16 mouse cellular contexts compared by ENCODE assay signal in genomic region chr17:30137115-30137514, GRCm38 (mm10).
DNase-seq lines count a peak whose midpoint lies in the region; ATAC-seq lines count a peak whose summit lies in the region.
"Had no signal": no experiment of that assay in that cellular context is flagged by ENCODE, and none has a peak within 500 bp of the region (broad histone marks: within the 10 kb centered on the region; RNA-seq: fewer than 3 reads in every experiment).

No protein-coding gene starts in this region.

- H3K4me2 ChIP-seq in liver, embryonic 11.5 days = 0 out of 2 replicates have a peak overlapping the region, but pooled peaks have one; percentile 14
- no peak overlapping the region; the same call in 1 of the 2 replicates for H3K4me2 ChIP-seq in intestine, embryonic 16.5 days (ENCODE audit: low read depth, low read length)
- no peak overlapping the region for H3K4me2 ChIP-seq in stomach, embryonic 15.5 days
- no peak overlapping the region for H3K4me2 ChIP-seq in kidney, embryonic 16.5 days (replicated peaks; ENCODE audit: low read depth, low read length)
- H3K4me2 ChIP-seq: forebrain, embryonic 13.5 days; heart, embryonic 11.5 days had no signal

- intact Hi-C loops in left cerebral cortex, postnatal 14 days (cut with DNase I) = no loop called here

- no peak for ATAC-seq in liver, embryonic 11.5 days (replicated peaks; ENCODE audit: low FRiP score)
- ATAC-seq in intestine, embryonic 16.5 days = peak; percentile 60
- ATAC-seq in stomach, embryonic 15.5 days (ENCODE audit: insufficient read depth, low FRiP score, low read depth) = no peak
- ATAC-seq in kidney, embryonic 16.5 days (ENCODE audit: low FRiP score, low TSS enrichment) = no peak
- ATAC-seq: forebrain, embryonic 13.5 days; hindbrain, embryonic 16.5 days had no signal

- no peak overlapping the region for H3K9ac ChIP-seq in liver, embryonic 11.5 days (ENCODE audit: low read depth, low read length)
- H3K9ac ChIP-seq in intestine, embryonic 16.5 days (ENCODE audit: low read depth, low read length) = no peak overlapping the region
- H3K9ac ChIP-seq in stomach, embryonic 15.5 days = no peak overlapping the region
- H3K9ac ChIP-seq in kidney, embryonic 16.5 days (replicated peaks; ENCODE audit: low read length) = no peak overlapping the region
- H3K9ac ChIP-seq: forebrain, embryonic 13.5 days had no signal

- H3K27ac ChIP-seq in liver, embryonic 11.5 days (ENCODE audit: low read depth, low read length) = no peak overlapping the region
- H3K27ac ChIP-seq in intestine, embryonic 16.5 days (ENCODE audit: low read length) = peak overlapping the region; percentile 77
- peak overlapping the region; percentile 51; the same call in 1 of the 2 replicates for H3K27ac ChIP-seq in stomach, embryonic 15.5 days
- H3K27ac ChIP-seq in kidney, embryonic 16.5 days (ENCODE audit: low read length) = no peak overlapping the region
- H3K27ac ChIP-seq: embryonic facial prominence, embryonic 10.5 days; forebrain, embryonic 13.5 days had no signal

- no peaks in the 10 kb centered on the region for H3K27me3 ChIP-seq in liver, embryonic 11.5 days (replicated peaks; ENCODE audit: control insufficient read depth, insufficient read depth, low read length)
- H3K27me3 ChIP-seq in intestine, embryonic 16.5 days (replicated peaks; ENCODE audit: control insufficient read depth, insufficient read depth, low read length) = no peaks in the 10 kb centered on the region
- no peaks in the 10 kb centered on the region for H3K27me3 ChIP-seq in stomach, embryonic 15.5 days (replicated peaks)
- no peaks in the 10 kb centered on the region for H3K27me3 ChIP-seq in kidney, embryonic 16.5 days (ENCODE audit: insufficient read depth, low read length)
- H3K27me3 ChIP-seq: CH12.LX; forebrain, embryonic 13.5 days had no signal

- no peak overlapping the region for H3K4me3 ChIP-seq in liver, embryonic 11.5 days (ENCODE audit: low read depth, low read length)
- H3K4me3 ChIP-seq in intestine, embryonic 16.5 days (ENCODE audit: low read length) = no peak overlapping the region
- no peak overlapping the region for H3K4me3 ChIP-seq in stomach, embryonic 15.5 days (replicated peaks)
- H3K4me3 ChIP-seq in kidney, embryonic 16.5 days (ENCODE audit: low read length) = no peak overlapping the region
- H3K4me3 ChIP-seq: embryonic facial prominence, embryonic 10.5 days; forebrain, embryonic 13.5 days had no signal

- H3K36me3 ChIP-seq in liver, embryonic 11.5 days (ENCODE audit: control insufficient read depth, insufficient read depth, low read length) = no peaks in the 10 kb centered on the region
- H3K36me3 ChIP-seq in intestine, embryonic 16.5 days (ENCODE audit: control insufficient read depth, insufficient read depth, low read length) = no peaks in the 10 kb centered on the region
- H3K36me3 ChIP-seq in stomach, embryonic 15.5 days = 0 out of 2 replicates have a peak, but pooled peaks cover 4% of the 10 kb centered on the region
- 0 out of 2 replicates have a peak, but pooled peaks cover 12% of the 10 kb centered on the region for H3K36me3 ChIP-seq in kidney, embryonic 16.5 days (ENCODE audit: insufficient read depth, low read length)

- 90% methylated on average over 4 of the region's 4 CpGs for WGBS in liver, embryonic 11.5 days
- 65% methylated on average over 4 of the region's 4 CpGs for WGBS in intestine, embryonic 16.5 days
- 76% methylated on average over 4 of the region's 4 CpGs for WGBS in stomach, embryonic 15.5 days
- 90% methylated on average over 4 of the region's 4 CpGs for WGBS in kidney, embryonic 16.5 days

- no peak for DNase-seq in liver, embryonic 11.5 days (ENCODE audit: low spot score)
- no peak for DNase-seq in liver
- DNase-seq in left cerebral cortex, postnatal 14 days (ENCODE audit: low spot score in 2 of 2) = no peak
- DNase-seq: adrenal gland, adult 8-10 months; adrenal gland, postnatal 36 days; cerebellum, adult 2 months; cerebellum, postnatal 10 days; heart, adult 18-20 months had no signal

- peaks cover 18% of the 10 kb centered on the region for H3K4me1 ChIP-seq in liver, embryonic 11.5 days (replicated peaks; ENCODE audit: control insufficient read depth, insufficient read depth, low read length)
- peaks cover 18% of the 10 kb centered on the region for H3K4me1 ChIP-seq in intestine, embryonic 16.5 days (ENCODE audit: control insufficient read depth, insufficient read depth, low read length)
- peaks cover 4% of the 10 kb centered on the region; the same call in 1 of the 2 replicates for H3K4me1 ChIP-seq in stomach, embryonic 15.5 days
- H3K4me1 ChIP-seq in kidney, embryonic 16.5 days (ENCODE audit: insufficient read depth, low read length) = peaks cover 37% of the 10 kb centered on the region

- no peaks in the 10 kb centered on the region for H3K9me3 ChIP-seq in liver, embryonic 11.5 days (ENCODE audit: control insufficient read depth, low read length)
- no peaks in the 10 kb centered on the region for H3K9me3 ChIP-seq in intestine, embryonic 16.5 days (ENCODE audit: control insufficient read depth, low read length)
- H3K9me3 ChIP-seq in stomach, embryonic 15.5 days = no peaks in the 10 kb centered on the region
- H3K9me3 ChIP-seq in kidney, embryonic 16.5 days (ENCODE audit: low read length) = no peaks in the 10 kb centered on the region
- H3K9me3 ChIP-seq: embryonic facial prominence, embryonic 10.5 days; forebrain, embryonic 13.5 days had no signal

Comparison
In these comparisons a context has a peak if more than half of its experiments do, and no peak if none do; other contexts are left out.
1. H3K27ac ChIP-seq: peak in intestine, embryonic 16.5 days (single experiment) and stomach, embryonic 15.5 days (single experiment); none in liver, embryonic 11.5 days (single experiment) and kidney, embryonic 16.5 days (single experiment).